Mouse (Mus musculus) WW6 (cell line): ENCODE results near the gene Tbxas1.

ENCODE experiments used
- DNase-seq: peaks from one replicate; pipeline ENCODE4 v3.0.0-alpha.2; 2013; ENCODE audit warnings: low read depth, low spot score

The Tbxas1 gene

GRCm38 (mm10) chr6:38959502-38959901 lies 84.3 kb downstream of the Tbxas1 start:
- DNase-seq = no peak

- no peak for DNase-seq
Observed at GRCm38 (mm10) chr6:38960367-38960766, 85.2 kb downstream of the Tbxas1 start.

GRCm38 (mm10) chr6:38960791-38961426 lies 85.7 kb downstream of the Tbxas1 start:
- DNase-seq = no peak

- no peak for DNase-seq
Observed at GRCm38 (mm10) chr6:38961427-38962033, 86.3 kb downstream of the Tbxas1 start.

GRCm38 (mm10) chr6:38966839-38967238 lies 91.6 kb downstream of the Tbxas1 start:
- DNase-seq = no peak

GRCm38 (mm10) chr6:38967288-38967687 lies 92.1 kb downstream of the Tbxas1 start:
- DNase-seq = no peak

- no peak for DNase-seq
Observed at GRCm38 (mm10) chr6:38967988-38968387, 92.8 kb downstream of the Tbxas1 start.

- DNase-seq = no peak
Observed at GRCm38 (mm10) chr6:38969944-38970740, 94.9 kb downstream of the Tbxas1 start.

- no peak for DNase-seq
Observed at GRCm38 (mm10) chr6:38970759-38971158, 95.6 kb downstream of the Tbxas1 start.

- DNase-seq = no peak
Observed at GRCm38 (mm10) chr6:38972826-38973225, 97.6 kb downstream of the Tbxas1 start.

- no peak for DNase-seq
Observed at GRCm38 (mm10) chr6:38973441-38974161, 98.4 kb downstream of the Tbxas1 start.

GRCm38 (mm10) chr6:38974162-38974525 lies 98.9 kb downstream of the Tbxas1 start:
- DNase-seq = no peak

- no peak for DNase-seq
Observed at GRCm38 (mm10) chr6:38974536-38975268, 99.5 kb downstream of the Tbxas1 start.

GRCm38 (mm10) chr6:38975866-38976265 lies 100.7 kb downstream of the Tbxas1 start:
- no peak for DNase-seq

GRCm38 (mm10) chr6:38976355-38976754 lies 101.2 kb downstream of the Tbxas1 start:
- no peak for DNase-seq

GRCm38 (mm10) chr6:38980921-38981715 lies 105.9 kb downstream of the Tbxas1 start:
- DNase-seq = no peak

GRCm38 (mm10) chr6:38982071-38982470 lies 106.9 kb downstream of the Tbxas1 start:
- DNase-seq = no peak

- DNase-seq = no peak
Observed at GRCm38 (mm10) chr6:38982656-38983055, 107.5 kb downstream of the Tbxas1 start.

GRCm38 (mm10) chr6:38983060-38983459 lies 107.9 kb downstream of the Tbxas1 start:
- no peak for DNase-seq

- DNase-seq = no peak
Observed at GRCm38 (mm10) chr6:38984626-38985025, 109.4 kb downstream of the Tbxas1 start.

GRCm38 (mm10) chr6:38986641-38987040 lies 111.4 kb downstream of the Tbxas1 start:
- DNase-seq = no peak
